Mouse (Mus musculus) MEL (cell line): ENCODE measurements at regions not wholly inside any gene's neighbourhood (a gene's known extent, or its start where the extent isn't known, plus 50 kb on each side); places are given as distances from the start of the nearest gene placed in this dataset.

Source experiments
- DNase-seq: peaks from one replicate; pipeline ENCODE4 v3.0.0; 2011; ENCODE audit warnings: low read depth, low spot score
- H3K27ac ChIP-seq: 2 replicates; pipeline ENCODE4 v1.5.1; 2012; ENCODE audit warnings: low read depth, mild to moderate bottlenecking, control low read depth, low read length, moderate library complexity; ENCODE audit not compliant: control insufficient read depth
- H3K27me3 ChIP-seq, 2 experiments: fragments of 150-350 bp in 1 of 2; sonication (generic) in 1 of 2; 2 replicates each; pipeline ENCODE4 v1.6.1; 2012; ENCODE audit warnings: low read length in 2 of 2, mild to moderate bottlenecking in 2 of 2, improper control_type of control experiment in 1 of 2, moderate library complexity in 1 of 2; ENCODE audit not compliant: insufficient read depth in 2 of 2, control insufficient read depth in 1 of 2
- H3K36me3 ChIP-seq, 2 experiments: 2 replicates each; pipeline ENCODE4 v1.6.1; 2012 to 2014; ENCODE audit warnings: low read length in 2 of 2, improper control_type of control experiment in 1 of 2, inconsistent platforms in 1 of 2, mild to moderate bottlenecking in 1 of 2; ENCODE audit not compliant: insufficient read depth in 2 of 2, control insufficient read depth in 1 of 2
- H3K4me1 ChIP-seq, 2 experiments: fragments of 150-350 bp in 1 of 2; sonication (generic) in 1 of 2; 2 replicates each; pipeline ENCODE4 v1.6.1; 2012; ENCODE audit warnings: low read length in 2 of 2, improper control_type of control experiment in 1 of 2, mild to moderate bottlenecking in 1 of 2; ENCODE audit not compliant: insufficient read depth in 2 of 2, control insufficient read depth in 1 of 2
- H3K4me3 ChIP-seq, 2 experiments: fragments of 150-350 bp in 1 of 2; sonication (generic) in 1 of 2; 2 replicates each; pipeline ENCODE4 v1.5.1; 2012; ENCODE audit warnings: low read depth in 2 of 2, low read length in 2 of 2, mild to moderate bottlenecking in 2 of 2, moderate library complexity in 2 of 2, control low read depth in 1 of 2, improper control_type of control experiment in 1 of 2; ENCODE audit not compliant: control insufficient read depth in 1 of 2, insufficient read depth in 1 of 2
- H3K79me2 ChIP-seq: 2 replicates; pipeline ENCODE4 v1.6.1; 2012; ENCODE audit warnings: mild to moderate bottlenecking, low read length, moderate library complexity; ENCODE audit not compliant: control insufficient read depth, poor library complexity, insufficient read depth
- H3K9ac ChIP-seq: 2 replicates; pipeline ENCODE4 v1.6.1; 2012; ENCODE audit warnings: low read depth, mild to moderate bottlenecking, control low read depth, low read length, moderate library complexity; ENCODE audit not compliant: control insufficient read depth, poor library complexity, severe bottlenecking
- H3K9me3 ChIP-seq: fragments of 150-350 bp; sonication (generic); replicated peaks from 2 replicates; pipeline ENCODE4 v1.6.1; 2012; ENCODE audit warnings: mild to moderate bottlenecking, low read length, improper control_type of control experiment, moderate library complexity; ENCODE audit not compliant: insufficient read depth
- ELF1 ChIP-seq: IDR thresholded peaks from 2 replicates; pipeline ENCODE4 v1.6.1; 2014; ENCODE audit warnings: low read depth, mild to moderate bottlenecking, inconsistent platforms, low read length, improper control_type of control experiment, moderate library complexity
- ETS1 ChIP-seq: IDR thresholded peaks from 2 replicates; pipeline ENCODE4 v1.6.1; 2012; ENCODE audit warnings: low read depth, mild to moderate bottlenecking, inconsistent platforms, low read length, improper control_type of control experiment, moderate library complexity
- GABPA ChIP-seq: IDR thresholded peaks from 2 replicates; pipeline ENCODE4 v1.6.1; 2012; ENCODE audit warnings: low read depth, mild to moderate bottlenecking, inconsistent platforms, low read length, improper control_type of control experiment, moderate library complexity
- HCFC1 ChIP-seq: IDR thresholded peaks from 2 replicates; pipeline ENCODE4 v1.6.1; 2012; ENCODE audit warnings: low read depth, mild to moderate bottlenecking, inconsistent platforms, low read length, improper control_type of control experiment, moderate library complexity
- MAFK ChIP-seq: IDR thresholded peaks from 2 replicates; pipeline ENCODE4 v1.6.1; 2011; ENCODE audit warnings: low read depth, mild to moderate bottlenecking, low read length, improper control_type of control experiment, borderline replicate concordance
- MAX ChIP-seq: IDR thresholded peaks from 2 replicates; pipeline ENCODE4 v1.6.1; 2011; ENCODE audit warnings: low read length, improper control_type of control experiment
- MAZ ChIP-seq: IDR thresholded peaks from 2 replicates; pipeline ENCODE4 v1.6.1; 2012; ENCODE audit warnings: low read depth, mild to moderate bottlenecking, inconsistent platforms, low read length, improper control_type of control experiment
- MYB ChIP-seq: IDR thresholded peaks from 2 replicates; pipeline ENCODE4 v1.6.1; 2011; ENCODE audit warnings: mild to moderate bottlenecking, low read depth, low read length, improper control_type of control experiment
- MYC ChIP-seq: IDR thresholded peaks from 2 replicates; pipeline ENCODE4 v1.6.1; 2011; ENCODE audit warnings: low read depth, mild to moderate bottlenecking, low read length, improper control_type of control experiment, moderate library complexity
- NELFE ChIP-seq: IDR thresholded peaks from 2 replicates; pipeline ENCODE4 v1.6.1; 2011; ENCODE audit warnings: low read depth, low read length, improper control_type of control experiment
- NRF1 ChIP-seq: IDR thresholded peaks from 2 replicates; pipeline ENCODE4 v1.6.1; 2014; ENCODE audit warnings: low read depth, mild to moderate bottlenecking, inconsistent platforms, low read length, improper control_type of control experiment, moderate library complexity; ENCODE audit not compliant: poor library complexity, insufficient read depth, severe bottlenecking
- RCOR1 ChIP-seq: IDR thresholded peaks from 2 replicates; pipeline ENCODE4 v1.6.1; 2012; ENCODE audit warnings: low read depth, mild to moderate bottlenecking, inconsistent platforms, low read length, improper control_type of control experiment
- SIN3A ChIP-seq: IDR thresholded peaks from 2 replicates; pipeline ENCODE4 v1.6.1; 2012; ENCODE audit warnings: low read length, improper control_type of control experiment, inconsistent platforms
- SMC3 ChIP-seq: IDR thresholded peaks from 2 replicates; pipeline ENCODE4 v1.6.1; 2011; ENCODE audit warnings: low read depth, low read length, improper control_type of control experiment
- TAL1 ChIP-seq: IDR thresholded peaks from 2 replicates; pipeline ENCODE4 v1.6.1; 2012; ENCODE audit warnings: mild to moderate bottlenecking, inconsistent platforms, low read length, moderate library complexity, mixed read lengths
- TBP ChIP-seq: IDR thresholded peaks from 2 replicates; pipeline ENCODE4 v1.8.0; 2011; ENCODE audit warnings: low read depth, low read length, improper control_type of control experiment
- UBTF ChIP-seq: IDR thresholded peaks from 2 replicates; pipeline ENCODE4 v1.6.1; 2012; ENCODE audit warnings: low read depth, mild to moderate bottlenecking, inconsistent platforms, low read length, improper control_type of control experiment, moderate library complexity, borderline replicate concordance; ENCODE audit not compliant: insufficient read depth
- USF2 ChIP-seq, 2 experiments: IDR thresholded peaks; 2 replicates each; pipeline ENCODE4 v1.6.1; 2011 to 2012; ENCODE audit warnings: improper control_type of control experiment in 2 of 2, low read length in 2 of 2, borderline replicate concordance in 1 of 2, inconsistent platforms in 1 of 2, low read depth in 1 of 2, mild to moderate bottlenecking in 1 of 2; ENCODE audit not compliant: insufficient read depth in 1 of 2
- ZC3H11A ChIP-seq: IDR thresholded peaks from 2 replicates; pipeline ENCODE4 v1.6.1; 2012; ENCODE audit warnings: low read depth, mild to moderate bottlenecking, inconsistent platforms, low read length, improper control_type of control experiment
- ZMIZ1 ChIP-seq: IDR thresholded peaks from 2 replicates; pipeline ENCODE4 v1.6.1; 2012; ENCODE audit warnings: low read depth, mild to moderate bottlenecking, inconsistent platforms, low read length, improper control_type of control experiment, moderate library complexity
- ZNF384 ChIP-seq: IDR thresholded peaks from 2 replicates; pipeline ENCODE4 v1.6.1; 2012; ENCODE audit warnings: low read depth, mild to moderate bottlenecking, inconsistent platforms, low read length, improper control_type of control experiment

DNA sequence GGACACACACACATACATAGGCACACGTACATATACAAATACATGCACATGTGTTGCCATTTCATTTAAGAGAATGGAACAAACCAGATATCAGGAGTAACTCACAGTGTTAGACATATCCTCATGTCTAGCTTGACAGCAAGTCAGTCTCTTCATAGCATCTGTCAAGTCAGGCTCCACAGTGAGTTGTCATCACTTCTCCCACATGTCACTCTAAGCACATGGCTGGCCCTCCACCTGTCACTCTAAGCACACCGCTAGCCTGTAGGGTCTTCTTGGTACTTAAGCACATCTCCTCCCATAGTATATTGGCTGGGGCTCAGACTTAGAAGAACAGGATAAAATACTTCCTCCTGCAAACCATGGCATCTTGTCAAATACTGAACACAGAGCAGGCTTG, 269.6 kb upstream of the Trpc7 start:
- Histone ChIP-seq H3K36me3 (no peaks in the 10 kb centered on the region), H3K9ac (no peak overlapping the region), H3K9me3 (no peaks in the 10 kb centered on the region), H3K4me1 (no peaks in the 10 kb centered on the region), H3K79me2 (no peaks in the 10 kb centered on the region), H3K27ac (no peak overlapping the region), H3K27me3 (no peaks in the 10 kb centered on the region), H3K4me3 (no peak overlapping the region)
- TF ChIP-seq MAZ: no peak
- no peak for TF ChIP-seq SMC3
- TF ChIP-seq ETS1: no peak
- no peak for TF ChIP-seq MAX
- no peak for TF ChIP-seq MYC
- DNase-seq: no peak

DNA sequence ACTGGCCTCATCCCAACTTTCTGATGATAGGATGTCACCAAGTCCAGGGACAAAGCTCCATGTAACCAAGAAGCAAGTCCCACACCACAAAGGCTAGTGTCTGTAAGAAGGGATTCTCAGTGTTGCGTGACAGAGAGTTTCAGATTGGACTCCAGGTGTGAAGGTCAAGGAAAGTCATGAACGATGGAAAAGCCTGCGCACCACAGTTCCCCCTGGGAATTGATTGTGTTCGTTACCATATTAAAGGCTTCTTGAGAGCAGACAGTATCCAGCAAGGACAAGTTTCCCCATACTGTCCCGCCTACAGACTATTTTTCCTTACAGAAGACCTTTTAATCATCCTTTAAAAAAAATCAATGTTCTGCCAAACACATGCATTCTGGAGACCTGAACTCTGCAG, 257.0 kb upstream of the Trpc7 start:
- Histone ChIP-seq H3K4me3 (no peak overlapping the region), H3K9ac (no peak overlapping the region), H3K4me1 (no peaks in the 10 kb centered on the region), H3K27ac (no peak overlapping the region), H3K79me2 (no peaks in the 10 kb centered on the region)
- TF ChIP-seq MAX (no peak), USF2 (IDR thresholded peaks at IDR 0.05; ENCODE audit: borderline replicate concordance in 1 of 2, insufficient read depth in 1 of 2, low read depth in 1 of 2, low read length in 2 of 2) (no peak), MAZ (no peak)
- TF ChIP-seq, all 39 proteins: peak for 0
- Histone ChIP-seq H3K36me3 (no peaks in the 10 kb centered on the region), H3K9me3 (no peaks in the 10 kb centered on the region), H3K27me3 (no peaks in the 10 kb centered on the region)
- no peak for DNase-seq

DNA sequence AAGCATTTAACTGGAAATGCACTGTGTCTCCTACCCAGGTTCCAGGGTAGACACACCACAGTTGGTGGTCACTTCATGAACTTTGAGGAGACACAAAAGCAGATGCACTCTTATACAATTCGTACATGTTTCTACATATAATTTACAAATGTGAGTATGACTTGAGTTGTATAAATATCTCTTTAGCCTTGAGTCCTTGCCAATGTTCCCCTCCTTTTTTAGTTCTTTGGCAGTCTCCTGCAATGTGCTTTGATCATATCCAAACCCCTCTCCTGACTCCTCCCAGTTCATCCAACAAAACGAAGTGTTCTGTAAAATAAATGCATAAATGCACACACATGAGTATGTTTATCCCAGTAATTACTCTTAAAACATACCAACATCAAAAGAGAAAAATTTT, 251.8 kb upstream of the Trpc7 start:
- Histone ChIP-seq H3K27ac (no peak overlapping the region), H3K4me3 (no peak overlapping the region)
- TF ChIP-seq ZC3H11A (no peak), GABPA (no peak), ZMIZ1 (no peak), ELF1 (no peak), UBTF (no peak), HCFC1 (no peak), TBP (no peak), NRF1 (no peak), MYB (no peak), TAL1 (no peak), USF2 (IDR thresholded peaks at IDR 0.05; ENCODE audit: borderline replicate concordance in 1 of 2, insufficient read depth in 1 of 2, low read depth in 1 of 2, low read length in 2 of 2) (no peak), NELFE (no peak), SIN3A (no peak), ZNF384 (no peak), MAX (no peak), MAFK (no peak), RCOR1 (no peak)
- TF ChIP-seq, all 39 proteins: peak for 0
- Histone ChIP-seq H3K4me1 (no peaks in the 10 kb centered on the region), H3K9me3 (no peaks in the 10 kb centered on the region), H3K36me3 (no peaks in the 10 kb centered on the region), H3K79me2 (no peaks in the 10 kb centered on the region), H3K27me3 (no peaks in the 10 kb centered on the region), H3K9ac (no peak overlapping the region)
- no peak for DNase-seq
